In genomic region chr14:77586033-77586432, GRCm38 (mm10) we compare ENCODE assay signal across 23 mouse cellular contexts.
A peak's percentile ranks its signal among the peaks of the same experiment; 100 is the strongest.
DNase-seq lines count a peak whose midpoint lies in the region; ATAC-seq lines count a peak whose summit lies in the region.
"Had no signal": no experiment of that assay in that cellular context is flagged by ENCODE, and none has a peak within 500 bp of the region (broad histone marks: within the 10 kb centered on the region; RNA-seq: fewer than 3 reads in every experiment).

No protein-coding gene starts in this region.

- no peak overlapping the region for H3K4me2 ChIP-seq in heart, embryonic 15.5 days
- H3K4me2 ChIP-seq: hindbrain, embryonic 13.5 days; liver, embryonic 13.5 days; lung, embryonic 14.5 days; midbrain, embryonic 13.5 days; neural tube, embryonic 12.5 days had no signal

- intact Hi-C loops in heart, postnatal 25 days (cut with DNase I) = loop anchor here (10.0 kb wide), 1 partner anchor 101 kb away; no protein-coding TSS in a partner anchor

- 36% methylated on average over 5 of the region's 5 CpGs for WGBS in heart, embryonic 15.5 days

- no peaks in the 10 kb centered on the region for H3K27me3 ChIP-seq in heart, embryonic 15.5 days
- H3K27me3 ChIP-seq: CH12.LX; hindbrain, embryonic 13.5 days; liver, embryonic 13.5 days; midbrain, embryonic 13.5 days; neural tube, embryonic 12.5 days had no signal

- H3K9ac ChIP-seq in heart, embryonic 15.5 days = no peak overlapping the region
- H3K9ac ChIP-seq: forebrain, postnatal 0 days; hindbrain, embryonic 13.5 days; liver, embryonic 13.5 days; lung, embryonic 14.5 days; midbrain, embryonic 13.5 days; neural tube, embryonic 12.5 days had no signal

- 0 out of 2 replicates have a peak overlapping the region, but pooled peaks have one; percentile 40 for H3K27ac ChIP-seq in heart, embryonic 15.5 days
- H3K27ac ChIP-seq: left cerebral cortex, adult 2 months; liver, embryonic 13.5 days; midbrain, embryonic 13.5 days; neural tube, embryonic 12.5 days had no signal

- H3K4me3 ChIP-seq in heart, embryonic 15.5 days = no peak overlapping the region
- H3K4me3 ChIP-seq: hindbrain, embryonic 13.5 days; left cerebral cortex, adult 2 months; liver, embryonic 13.5 days; megakaryocyte, embryonic 14.5 days; midbrain, embryonic 13.5 days; neural tube, embryonic 12.5 days had no signal

- peaks cover 32% of the 10 kb centered on the region for H3K4me1 ChIP-seq in heart, embryonic 15.5 days (replicated peaks)
- H3K4me1 ChIP-seq: liver, embryonic 13.5 days had no signal

- no peak for ATAC-seq in heart, embryonic 15.5 days (replicated peaks; ENCODE audit: insufficient number of reproducible peaks, insufficient read depth, low FRiP score, low read depth)
- ATAC-seq in cerebellum, adult (ENCODE audit: insufficient number of reproducible peaks, low FRiP score, low TSS enrichment) = no peak
- ATAC-seq: forebrain, postnatal 0 days; midbrain, embryonic 13.5 days had no signal

- DNase-seq in heart, adult 18-20 months = peak; percentile 38 to 52
- DNase-seq in heart, postnatal 25 days (ENCODE audit: low spot score) = no peak
- DNase-seq in kidney, postnatal 36 days = peak; percentile 8 to 27
- DNase-seq in kidney, postnatal 4 days = no peak
- DNase-seq in heart, postnatal 4 days = peak; percentile 20
- no peak for DNase-seq in layer of hippocampus, adult 11-12 months (ENCODE audit: low spot score)
- DNase-seq: B cell, adult 2 months; cerebellum, adult 2 months; forebrain, postnatal 0 days; gastrocnemius, postnatal 25 days; liver, embryonic 13.5 days; lung, embryonic 14.5 days; retina, postnatal 1 day; right cerebral cortex, postnatal 25 days had no signal

- no peaks in the 10 kb centered on the region for H3K36me3 ChIP-seq in heart, embryonic 15.5 days
- H3K36me3 ChIP-seq: G1E; liver, embryonic 13.5 days; midbrain, embryonic 13.5 days; neural tube, embryonic 12.5 days had no signal

- no peaks in the 10 kb centered on the region for H3K9me3 ChIP-seq in heart, embryonic 15.5 days (replicated peaks)
- H3K9me3 ChIP-seq: hindbrain, embryonic 13.5 days; liver, embryonic 13.5 days; midbrain, embryonic 13.5 days; neural tube, embryonic 12.5 days had no signal

Comparison
In these comparisons a context has a peak if more than half of its experiments do, and no peak if none do; other contexts are left out.
1. DNase-seq: peak in heart, adult 18-20 months (2 of 2), kidney, postnatal 36 days (2 of 2) and heart, postnatal 4 days (single experiment); none in heart, postnatal 25 days (single experiment), kidney, postnatal 4 days (0 of 2) and layer of hippocampus, adult 11-12 months (single experiment).